Mouse (Mus musculus) MEL (cell line): Measurements from ENCODE around the gene Stab1. TPM values are rescaled to one million over a fixed set of nuclear protein-coding genes. Genes with fewer than 3 reads are reported as not detected.

Experiments used
- DNase-seq: peaks from one replicate; pipeline ENCODE4 v3.0.0; 2011; ENCODE audit warnings: low read depth, low spot score
- H3K27ac ChIP-seq: 2 replicates; pipeline ENCODE4 v1.5.1; 2012; ENCODE audit warnings: low read depth, mild to moderate bottlenecking, control low read depth, low read length, moderate library complexity; ENCODE audit not compliant: control insufficient read depth
- H3K27me3 ChIP-seq, 2 experiments: fragments of 150-350 bp in 1 of 2; sonication (generic) in 1 of 2; 2 replicates each; pipeline ENCODE4 v1.6.1; 2012; ENCODE audit warnings: low read length in 2 of 2, mild to moderate bottlenecking in 2 of 2, improper control_type of control experiment in 1 of 2, moderate library complexity in 1 of 2; ENCODE audit not compliant: insufficient read depth in 2 of 2, control insufficient read depth in 1 of 2
- H3K36me3 ChIP-seq, 2 experiments: 2 replicates each; pipeline ENCODE4 v1.6.1; 2012 to 2014; ENCODE audit warnings: low read length in 2 of 2, improper control_type of control experiment in 1 of 2, inconsistent platforms in 1 of 2, mild to moderate bottlenecking in 1 of 2; ENCODE audit not compliant: insufficient read depth in 2 of 2, control insufficient read depth in 1 of 2
- H3K4me1 ChIP-seq, 2 experiments: fragments of 150-350 bp in 1 of 2; sonication (generic) in 1 of 2; 2 replicates each; pipeline ENCODE4 v1.6.1; 2012; ENCODE audit warnings: low read length in 2 of 2, improper control_type of control experiment in 1 of 2, mild to moderate bottlenecking in 1 of 2; ENCODE audit not compliant: insufficient read depth in 2 of 2, control insufficient read depth in 1 of 2
- H3K4me3 ChIP-seq, 2 experiments: fragments of 150-350 bp in 1 of 2; sonication (generic) in 1 of 2; 2 replicates each; pipeline ENCODE4 v1.5.1; 2012; ENCODE audit warnings: low read depth in 2 of 2, low read length in 2 of 2, mild to moderate bottlenecking in 2 of 2, moderate library complexity in 2 of 2, control low read depth in 1 of 2, improper control_type of control experiment in 1 of 2; ENCODE audit not compliant: control insufficient read depth in 1 of 2, insufficient read depth in 1 of 2
- H3K79me2 ChIP-seq: 2 replicates; pipeline ENCODE4 v1.6.1; 2012; ENCODE audit warnings: mild to moderate bottlenecking, low read length, moderate library complexity; ENCODE audit not compliant: control insufficient read depth, poor library complexity, insufficient read depth
- H3K9ac ChIP-seq: 2 replicates; pipeline ENCODE4 v1.6.1; 2012; ENCODE audit warnings: low read depth, mild to moderate bottlenecking, control low read depth, low read length, moderate library complexity; ENCODE audit not compliant: control insufficient read depth, poor library complexity, severe bottlenecking
- H3K9me3 ChIP-seq: fragments of 150-350 bp; sonication (generic); replicated peaks from 2 replicates; pipeline ENCODE4 v1.6.1; 2012; ENCODE audit warnings: mild to moderate bottlenecking, low read length, improper control_type of control experiment, moderate library complexity; ENCODE audit not compliant: insufficient read depth
- CHD1 ChIP-seq: IDR thresholded peaks from 2 replicates; pipeline ENCODE4 v1.6.1; 2012; ENCODE audit warnings: low read depth, mild to moderate bottlenecking, inconsistent platforms, low read length, improper control_type of control experiment
- ELF1 ChIP-seq: IDR thresholded peaks from 2 replicates; pipeline ENCODE4 v1.6.1; 2014; ENCODE audit warnings: low read depth, mild to moderate bottlenecking, inconsistent platforms, low read length, improper control_type of control experiment, moderate library complexity
- EP300 ChIP-seq, 2 experiments: IDR thresholded peaks; 2 replicates each; pipeline ENCODE4 v1.6.1; 2011; ENCODE audit warnings: improper control_type of control experiment in 2 of 2, low read length in 2 of 2, low read depth in 1 of 2, mild to moderate bottlenecking in 1 of 2
- GABPA ChIP-seq: IDR thresholded peaks from 2 replicates; pipeline ENCODE4 v1.6.1; 2012; ENCODE audit warnings: low read depth, mild to moderate bottlenecking, inconsistent platforms, low read length, improper control_type of control experiment, moderate library complexity
- MAFK ChIP-seq: IDR thresholded peaks from 2 replicates; pipeline ENCODE4 v1.6.1; 2011; ENCODE audit warnings: low read depth, mild to moderate bottlenecking, low read length, improper control_type of control experiment, borderline replicate concordance
- MAX ChIP-seq: IDR thresholded peaks from 2 replicates; pipeline ENCODE4 v1.6.1; 2011; ENCODE audit warnings: low read length, improper control_type of control experiment
- MEF2A ChIP-seq: IDR thresholded peaks from 2 replicates; pipeline ENCODE4 v1.6.1; 2014; ENCODE audit warnings: low read depth, mild to moderate bottlenecking, inconsistent platforms, low read length, improper control_type of control experiment; ENCODE audit not compliant: poor library complexity, insufficient replicate concordance, severe bottlenecking; ENCODE audit errors: extremely low read depth
- MXI1 ChIP-seq: IDR thresholded peaks from 2 replicates; pipeline ENCODE4 v1.6.1; 2011; ENCODE audit warnings: mild to moderate bottlenecking, low read depth, low read length, improper control_type of control experiment
- POLR2AphosphoS2 ChIP-seq: IDR thresholded peaks from 2 replicates; pipeline ENCODE4 v1.6.1; 2011; ENCODE audit warnings: low read length, improper control_type of control experiment
- RAD21 ChIP-seq: IDR thresholded peaks from 2 replicates; pipeline ENCODE4 v1.6.1; 2011; ENCODE audit warnings: mild to moderate bottlenecking, low read depth, low read length, improper control_type of control experiment
- RCOR1 ChIP-seq: IDR thresholded peaks from 2 replicates; pipeline ENCODE4 v1.6.1; 2012; ENCODE audit warnings: low read depth, mild to moderate bottlenecking, inconsistent platforms, low read length, improper control_type of control experiment
- SMC3 ChIP-seq: IDR thresholded peaks from 2 replicates; pipeline ENCODE4 v1.6.1; 2011; ENCODE audit warnings: low read depth, low read length, improper control_type of control experiment
- TAL1 ChIP-seq: IDR thresholded peaks from 2 replicates; pipeline ENCODE4 v1.6.1; 2012; ENCODE audit warnings: mild to moderate bottlenecking, inconsistent platforms, low read length, moderate library complexity, mixed read lengths
- USF1 ChIP-seq: IDR thresholded peaks from 2 replicates; pipeline ENCODE4 v1.6.1; 2014; ENCODE audit warnings: low read depth, mild to moderate bottlenecking, inconsistent platforms, low read length, improper control_type of control experiment, moderate library complexity
- USF2 ChIP-seq, 2 experiments: IDR thresholded peaks; 2 replicates each; pipeline ENCODE4 v1.6.1; 2011 to 2012; ENCODE audit warnings: improper control_type of control experiment in 2 of 2, low read length in 2 of 2, borderline replicate concordance in 1 of 2, inconsistent platforms in 1 of 2, low read depth in 1 of 2, mild to moderate bottlenecking in 1 of 2; ENCODE audit not compliant: insufficient read depth in 1 of 2
- ZC3H11A ChIP-seq: IDR thresholded peaks from 2 replicates; pipeline ENCODE4 v1.6.1; 2012; ENCODE audit warnings: low read depth, mild to moderate bottlenecking, inconsistent platforms, low read length, improper control_type of control experiment
- ZKSCAN1 ChIP-seq: IDR thresholded peaks from 2 replicates; pipeline ENCODE4 v1.6.1; 2012; ENCODE audit warnings: low read depth, mild to moderate bottlenecking, inconsistent platforms, low read length, improper control_type of control experiment, moderate library complexity
- polyA plus RNA-seq, 2 experiments: library from polyadenylated mRNA; stranded (reverse) in 1 of 2; unstranded in 1 of 2; fragments of >175 nt in 1 of 2; fragments of >200 nt in 1 of 2; gene quantifications; 2 replicates each; pipeline versions ENCODE4 v1.2.1 to v1.2.4; 2012; ENCODE audit warnings: low replicate concordance in 2 of 2, low read depth in 1 of 2; ENCODE audit not compliant: insufficient read length in 2 of 2, insufficient read depth in 1 of 2, missing spikeins in 1 of 2
- total RNA-seq: library from RNA; depleted of rRNA; stranded (reverse); fragments of 300-350 nt; gene quantifications from 2 replicates; pipeline ENCODE4 v1.2.3, GENCODE M21; 2012

The Stab1 gene
- total and polyA plus RNA-seq, 3 experiments: 0.15 to 0.40 TPM; not detected in 1

- peaks cover 14 to 16% of the 10 kb centered on the region in 2 experiments for H3K4me1 ChIP-seq
- DNase-seq: no peak
- H3K27me3 ChIP-seq: no peaks in the 10 kb centered on the region
- no peak overlapping the region for H3K4me3 ChIP-seq
- no peaks in the 10 kb centered on the region for H3K79me2 ChIP-seq
- peaks cover 20 to 34% of the 10 kb centered on the region in 2 experiments for H3K36me3 ChIP-seq
- TF ChIP-seq MEF2A: no peak
- TF ChIP-seq USF1: peak; percentile 20; the same call in 1 of the 2 replicates
- H3K27ac ChIP-seq: no peak overlapping the region
- H3K9me3 ChIP-seq: no peaks in the 10 kb centered on the region
- H3K9ac ChIP-seq: no peak overlapping the region
Observed at GRCm38 (mm10) chr14:31114011-31114410, 54.4 kb downstream of the Stab1 start.

- no peaks in the 10 kb centered on the region for H3K27me3 ChIP-seq
- peaks cover 20 to 21% of the 10 kb centered on the region in 2 experiments for H3K36me3 ChIP-seq
- no peak overlapping the region for H3K4me3 ChIP-seq
- TF ChIP-seq USF2 (IDR thresholded peaks at IDR 0.05; ENCODE audit: borderline replicate concordance in 1 of 2, insufficient read depth in 1 of 2, low read depth in 1 of 2, low read length in 2 of 2) (no peak), MAX (no peak), GABPA (no peak), TAL1 (no peak), CHD1 (no peak), USF1 (no peak), MEF2A (no peak), SMC3 (no peak), ZC3H11A (no peak), POLR2AphosphoS2 (no peak), RCOR1 (no peak), RAD21 (no peak), ELF1 (no peak), MXI1 (no peak), EP300 (IDR thresholded peaks at IDR 0.05; ENCODE audit: low read depth in 1 of 2, low read length in 2 of 2) (no peak), MAFK (no peak), ZKSCAN1 (no peak)
- DNase-seq: no peak
- no peaks in the 10 kb centered on the region for H3K79me2 ChIP-seq
- peaks cover 14 to 16% of the 10 kb centered on the region in 2 experiments for H3K4me1 ChIP-seq
- no peak overlapping the region for H3K27ac ChIP-seq
- no peak overlapping the region for H3K9ac ChIP-seq
- H3K9me3 ChIP-seq: no peaks in the 10 kb centered on the region
Observed at GRCm38 (mm10) chr14:31112187-31112586, 56.3 kb downstream of the Stab1 start.
